Mouse (Mus musculus): Measurements from ENCODE around the gene Csf1.

Gene Csf1

DNA sequence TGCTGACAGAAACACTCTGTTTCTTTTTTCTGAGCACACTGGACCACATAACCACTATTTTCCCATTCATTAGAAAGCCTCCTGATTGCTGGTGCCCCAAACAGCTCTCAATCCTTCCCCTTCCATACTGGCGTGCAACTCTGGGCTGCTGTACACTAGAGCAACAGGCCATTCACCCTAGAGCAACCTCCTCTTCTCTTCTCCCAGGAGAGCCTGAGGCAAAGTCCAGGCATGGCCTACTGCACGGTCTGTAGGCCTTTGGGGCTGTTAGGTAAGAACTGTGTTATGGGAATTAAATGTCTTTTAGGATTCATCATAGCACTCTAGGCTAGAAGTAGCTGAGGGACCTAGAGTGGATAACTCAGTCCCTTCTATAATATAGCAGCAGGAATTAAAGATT, 5.7 kb upstream of the Csf1 start:
- no peaks in the 10 kb centered on the region for H3K36me3 ChIP-seq (ENCODE audit: control insufficient read depth, insufficient read depth, low read length, poor library complexity, severe bottlenecking)
- no peak for DNase-seq (ENCODE audit: low read depth, low spot score)
- no peaks in the 10 kb centered on the region for H3K27me3 ChIP-seq (ENCODE audit: control insufficient read depth, insufficient read depth, low read length, poor library complexity, severe bottlenecking)

DNA sequence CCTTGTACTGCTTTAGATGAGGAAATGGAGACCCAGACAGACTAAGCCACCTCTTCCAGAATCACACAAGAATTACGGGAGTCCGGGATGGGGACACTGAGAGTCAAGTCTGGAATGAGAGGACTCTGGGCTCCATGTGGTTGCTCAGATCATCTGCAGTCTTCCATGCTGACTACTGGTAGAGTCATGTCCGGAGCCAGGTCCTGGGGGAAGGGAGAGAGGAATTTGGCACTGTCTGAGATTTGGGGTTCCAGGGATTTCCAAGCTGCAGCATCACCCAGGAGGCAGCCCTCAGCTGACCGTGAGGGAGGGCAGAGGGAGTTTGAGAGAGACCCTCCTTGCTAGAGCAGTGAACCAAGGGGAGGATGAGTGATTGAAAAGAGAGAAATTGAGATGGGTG, 3.3 kb upstream of the Csf1 start:
- no peaks in the 10 kb centered on the region for H3K36me3 ChIP-seq (ENCODE audit: control insufficient read depth, insufficient read depth, low read length, poor library complexity, severe bottlenecking)
- no peaks in the 10 kb centered on the region for H3K27me3 ChIP-seq (ENCODE audit: control insufficient read depth, insufficient read depth, low read length, poor library complexity, severe bottlenecking)
- no peak for DNase-seq (ENCODE audit: low read depth, low spot score)

DNA sequence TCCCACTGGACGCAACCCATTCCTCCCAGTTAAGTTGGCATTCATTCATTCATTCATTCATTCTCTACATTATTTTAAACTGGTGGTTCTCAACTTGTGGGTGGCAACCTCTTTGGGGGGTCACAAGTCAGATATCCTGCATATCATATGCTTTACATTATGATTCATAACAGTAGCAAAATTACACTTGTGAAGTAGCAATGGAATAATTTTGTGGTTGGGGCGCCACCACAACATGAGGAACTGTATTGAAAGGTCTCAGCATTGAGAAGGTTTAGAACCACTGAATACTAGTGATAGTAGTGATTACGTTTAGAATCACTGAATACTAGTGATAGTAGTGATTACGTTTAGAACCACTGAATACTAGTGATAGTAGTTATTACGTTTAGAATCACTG, 1.2 kb upstream of the Csf1 start:
- H3K36me3 ChIP-seq (ENCODE audit: control insufficient read depth, insufficient read depth, low read length, poor library complexity, severe bottlenecking): no peaks in the 10 kb centered on the region
- H3K27me3 ChIP-seq (ENCODE audit: control insufficient read depth, insufficient read depth, low read length, poor library complexity, severe bottlenecking): no peaks in the 10 kb centered on the region
- DNase-seq (ENCODE audit: low read depth, low spot score): no peak

DNA sequence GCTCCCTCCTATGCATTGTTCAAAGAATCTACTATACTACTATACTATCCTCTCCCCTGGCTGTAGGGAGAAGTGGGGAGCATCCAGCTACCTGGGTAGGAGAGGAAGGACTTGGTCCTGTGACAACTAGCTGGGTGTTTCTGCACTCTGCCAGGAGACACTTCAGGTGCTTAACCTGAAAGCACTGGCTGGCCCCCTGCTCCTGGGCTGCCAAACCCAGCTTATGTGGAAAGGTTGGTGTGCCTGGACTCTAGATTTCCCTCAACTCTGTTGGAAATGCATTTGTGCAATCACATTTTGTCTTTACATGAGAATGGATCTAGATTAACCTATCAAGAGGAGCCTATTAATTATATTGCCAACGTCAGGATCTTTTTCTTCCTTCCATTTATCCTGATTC, 502 bp upstream of the Csf1 start:
- H3K27me3 ChIP-seq (ENCODE audit: control insufficient read depth, insufficient read depth, low read length, poor library complexity, severe bottlenecking): no peaks in the 10 kb centered on the region
- DNase-seq (ENCODE audit: low read depth, low spot score): no peak

DNA sequence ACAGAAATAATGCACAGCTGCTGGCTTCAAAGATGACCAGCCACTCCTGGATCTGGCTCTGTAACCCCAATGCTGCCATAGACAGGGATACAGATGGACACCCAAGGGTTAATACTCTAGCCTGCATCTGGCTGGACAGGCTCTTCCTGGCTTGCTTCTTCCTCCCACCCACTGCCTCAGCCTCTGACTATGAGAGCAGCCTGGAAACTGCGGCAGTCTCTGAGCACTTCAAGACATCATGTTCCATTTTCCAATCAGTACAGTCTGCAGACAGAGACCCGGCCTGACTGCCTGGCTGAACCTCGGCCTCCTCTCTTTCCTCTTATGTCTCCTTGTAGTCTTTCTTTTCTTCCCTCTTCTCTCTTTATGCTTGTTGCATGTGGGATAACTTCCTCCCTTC, 1.6 kb downstream of the Csf1 start:
- no peak for DNase-seq (ENCODE audit: low read depth, low spot score)
- H3K27me3 ChIP-seq (ENCODE audit: control insufficient read depth, insufficient read depth, low read length, poor library complexity, severe bottlenecking): no peaks in the 10 kb centered on the region
- H3K36me3 ChIP-seq (ENCODE audit: control insufficient read depth, insufficient read depth, low read length, poor library complexity, severe bottlenecking): no peaks in the 10 kb centered on the region

More for the DNA sequence above, 502 bp upstream of the Csf1 start:
- H3K36me3 ChIP-seq (ENCODE audit: control insufficient read depth, insufficient read depth, low read length, poor library complexity, severe bottlenecking): no peaks in the 10 kb centered on the region

DNA sequence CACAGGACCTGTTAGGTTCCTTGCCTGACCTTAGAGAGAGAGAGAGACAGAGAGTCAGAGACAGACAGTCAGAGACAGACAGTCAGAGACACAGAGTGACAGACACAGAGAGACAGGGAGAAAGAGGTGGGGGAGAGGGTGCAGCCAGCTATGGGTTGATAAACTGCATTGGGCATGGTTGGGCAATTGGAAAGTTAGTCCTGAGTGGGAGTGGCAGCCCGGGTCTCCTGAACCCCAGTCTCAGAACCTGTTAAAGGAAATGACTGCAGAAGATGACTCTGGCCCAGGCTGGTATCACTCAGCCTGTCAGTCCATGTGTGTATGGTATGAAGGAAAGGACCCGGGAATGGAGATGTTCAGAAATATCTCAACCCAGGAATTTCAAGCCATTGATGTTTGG, 2.1 kb downstream of the Csf1 start:
- Histone ChIP-seq H3K27me3 (ENCODE audit: control insufficient read depth, insufficient read depth, low read length, poor library complexity, severe bottlenecking) (no peaks in the 10 kb centered on the region), H3K36me3 (ENCODE audit: control insufficient read depth, insufficient read depth, low read length, poor library complexity, severe bottlenecking) (no peaks in the 10 kb centered on the region)
- DNase-seq (ENCODE audit: low read depth, low spot score): no peak

DNA sequence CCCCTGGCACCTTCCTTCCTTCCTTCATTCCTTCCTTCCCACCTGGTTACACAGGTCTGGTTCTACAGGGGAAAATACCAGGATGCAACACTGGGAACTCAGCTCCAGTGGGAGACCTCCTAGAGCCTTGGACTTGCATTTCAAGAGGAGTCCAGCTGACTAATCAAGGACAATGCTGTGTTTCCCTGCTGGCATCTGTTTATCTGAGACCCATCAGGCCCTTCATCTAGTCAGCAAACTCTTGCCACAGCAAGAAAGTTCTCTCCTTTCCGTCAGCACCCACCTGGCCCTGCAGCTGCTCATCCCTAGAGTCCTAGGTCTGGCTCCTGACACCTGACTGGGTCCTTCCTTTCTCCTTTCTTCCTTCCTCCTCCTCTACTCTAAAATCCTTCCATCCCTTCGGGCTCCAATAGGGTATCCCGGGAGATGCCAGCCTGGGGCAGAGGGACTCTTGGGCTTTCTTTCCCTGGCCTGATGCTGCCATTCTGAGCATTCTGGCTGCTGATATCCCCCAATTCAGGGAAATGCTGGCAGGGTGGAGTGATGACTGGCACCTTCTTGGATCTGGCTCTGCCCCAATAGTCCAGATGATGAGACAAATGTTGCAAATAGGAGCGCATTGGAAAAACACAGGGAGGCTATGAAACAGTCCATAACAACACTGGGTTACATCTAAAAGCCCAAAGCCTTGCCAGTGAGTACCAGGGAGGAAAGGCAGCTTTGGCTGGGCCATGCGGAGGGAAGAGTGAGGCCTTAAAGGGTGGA, 2.7 kb downstream of the Csf1 start:
- Histone ChIP-seq H3K36me3 (ENCODE audit: control insufficient read depth, insufficient read depth, low read length, poor library complexity, severe bottlenecking) (no peaks in the 10 kb centered on the region), H3K27me3 (ENCODE audit: control insufficient read depth, insufficient read depth, low read length, poor library complexity, severe bottlenecking) (no peaks in the 10 kb centered on the region)
- no peak for DNase-seq (ENCODE audit: low read depth, low spot score)

DNA sequence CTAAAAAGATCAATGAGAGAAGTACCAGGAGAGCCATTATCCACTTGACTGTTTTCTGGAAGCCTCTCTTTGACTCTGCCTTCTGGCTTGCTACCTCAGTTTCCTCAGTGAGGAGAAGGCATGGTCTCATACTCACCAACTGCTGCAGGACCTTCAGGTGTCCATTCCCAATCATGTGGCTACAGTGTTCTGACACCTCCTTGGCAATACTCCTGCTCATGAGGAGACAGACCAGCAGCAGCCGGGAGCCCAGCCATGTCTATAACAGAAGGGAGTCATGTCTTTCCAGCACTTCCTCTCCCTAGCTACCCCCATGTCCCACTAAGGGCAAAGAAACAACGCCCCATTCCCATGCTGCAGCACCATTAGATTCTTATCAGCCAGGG, 3.8 kb downstream of the Csf1 start:
- no peak for DNase-seq (ENCODE audit: low read depth, low spot score)
- Histone ChIP-seq H3K27me3 (ENCODE audit: control insufficient read depth, insufficient read depth, low read length, poor library complexity, severe bottlenecking) (no peaks in the 10 kb centered on the region), H3K36me3 (ENCODE audit: control insufficient read depth, insufficient read depth, low read length, poor library complexity, severe bottlenecking) (no peaks in the 10 kb centered on the region)

DNA sequence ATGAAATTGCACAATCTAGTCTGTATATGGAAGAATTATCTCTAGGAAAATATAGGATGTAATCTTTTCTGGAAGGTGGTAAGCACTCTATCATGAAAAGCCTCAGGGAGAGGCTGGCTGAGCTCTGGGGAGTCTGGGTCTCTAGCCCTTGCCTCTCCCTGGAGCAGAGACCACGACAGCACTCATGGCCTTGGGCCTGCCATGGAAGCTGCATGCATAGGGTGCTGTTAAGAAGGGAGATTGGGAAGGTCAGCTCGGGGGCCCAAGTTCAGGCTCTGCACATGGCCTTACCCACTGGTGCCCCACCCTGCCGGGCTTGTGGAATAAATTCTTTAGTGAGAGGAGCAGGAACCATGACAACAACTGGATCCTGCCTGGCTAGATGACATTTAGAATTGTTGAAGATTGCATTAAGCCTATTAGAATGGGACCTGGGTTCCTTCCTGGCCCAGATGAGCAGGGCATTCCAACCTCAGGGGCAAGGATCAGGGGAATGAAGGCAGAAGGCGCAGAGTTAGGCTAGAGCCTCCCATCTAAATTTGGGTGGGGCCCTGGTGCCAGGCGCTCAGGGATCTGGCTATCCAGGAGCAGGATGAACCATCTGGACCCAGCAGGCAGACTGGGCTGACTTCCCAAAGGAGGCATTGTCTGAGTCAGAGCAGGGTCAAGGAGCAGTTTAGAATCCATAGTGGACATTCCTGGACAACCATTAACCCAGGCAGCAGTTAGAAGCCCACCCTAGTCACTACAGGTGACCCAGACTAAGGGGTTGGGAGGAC, 4.4 kb downstream of the Csf1 start:
- Histone ChIP-seq H3K36me3 (ENCODE audit: control insufficient read depth, insufficient read depth, low read length, poor library complexity, severe bottlenecking) (no peaks in the 10 kb centered on the region), H3K27me3 (ENCODE audit: control insufficient read depth, insufficient read depth, low read length, poor library complexity, severe bottlenecking) (no peaks in the 10 kb centered on the region)
- no peak for DNase-seq (ENCODE audit: low read depth, low spot score)

DNA sequence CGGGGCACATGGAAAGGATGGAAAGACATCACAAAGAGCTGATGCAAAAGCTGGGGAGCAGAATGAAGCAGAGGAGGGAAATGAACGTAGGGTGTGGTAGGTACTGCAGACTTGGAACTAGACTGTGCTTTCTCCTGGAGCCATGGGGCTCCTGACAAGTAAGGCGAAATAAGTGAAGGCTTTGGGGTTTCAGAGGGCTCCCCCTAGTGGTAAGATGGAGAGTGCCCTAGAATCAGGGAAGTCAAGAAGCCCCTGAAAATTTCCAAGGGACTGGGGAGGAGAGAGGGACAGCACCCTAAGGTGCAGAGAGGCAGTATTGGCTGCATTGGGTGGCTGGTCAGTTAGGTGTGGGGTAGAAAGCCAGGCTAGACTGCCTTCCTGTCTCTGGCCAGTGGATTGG, 5.6 kb downstream of the Csf1 start:
- Histone ChIP-seq H3K27me3 (ENCODE audit: control insufficient read depth, insufficient read depth, low read length, poor library complexity, severe bottlenecking) (no peaks in the 10 kb centered on the region), H3K36me3 (ENCODE audit: control insufficient read depth, insufficient read depth, low read length, poor library complexity, severe bottlenecking) (no peaks in the 10 kb centered on the region)
- DNase-seq (ENCODE audit: low read depth, low spot score): peak; percentile 75

DNA sequence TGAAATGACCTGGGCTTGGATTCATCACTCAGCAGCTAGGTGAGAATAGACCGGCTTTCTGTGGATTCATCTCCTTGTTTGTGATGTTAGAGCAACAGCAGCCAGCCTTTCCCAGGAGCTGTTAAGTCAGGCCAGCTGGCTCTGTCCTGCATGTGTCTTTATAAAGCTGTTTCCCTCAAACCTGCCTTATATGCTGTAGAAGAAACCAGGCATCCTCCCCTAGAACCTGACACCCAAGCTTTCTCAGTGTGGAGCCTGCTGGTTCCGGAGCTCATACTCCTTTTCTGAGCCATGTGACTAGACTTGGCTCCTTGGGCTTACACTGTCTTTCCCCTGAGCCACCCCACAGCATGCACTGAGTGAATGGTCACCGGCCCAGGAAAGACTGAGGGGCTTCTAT, 8.7 kb downstream of the Csf1 start:
- Histone ChIP-seq H3K27me3 (ENCODE audit: control insufficient read depth, insufficient read depth, low read length, poor library complexity, severe bottlenecking) (no peaks in the 10 kb centered on the region), H3K36me3 (ENCODE audit: control insufficient read depth, insufficient read depth, low read length, poor library complexity, severe bottlenecking) (no peaks in the 10 kb centered on the region)
- DNase-seq (ENCODE audit: low read depth, low spot score): no peak

DNA sequence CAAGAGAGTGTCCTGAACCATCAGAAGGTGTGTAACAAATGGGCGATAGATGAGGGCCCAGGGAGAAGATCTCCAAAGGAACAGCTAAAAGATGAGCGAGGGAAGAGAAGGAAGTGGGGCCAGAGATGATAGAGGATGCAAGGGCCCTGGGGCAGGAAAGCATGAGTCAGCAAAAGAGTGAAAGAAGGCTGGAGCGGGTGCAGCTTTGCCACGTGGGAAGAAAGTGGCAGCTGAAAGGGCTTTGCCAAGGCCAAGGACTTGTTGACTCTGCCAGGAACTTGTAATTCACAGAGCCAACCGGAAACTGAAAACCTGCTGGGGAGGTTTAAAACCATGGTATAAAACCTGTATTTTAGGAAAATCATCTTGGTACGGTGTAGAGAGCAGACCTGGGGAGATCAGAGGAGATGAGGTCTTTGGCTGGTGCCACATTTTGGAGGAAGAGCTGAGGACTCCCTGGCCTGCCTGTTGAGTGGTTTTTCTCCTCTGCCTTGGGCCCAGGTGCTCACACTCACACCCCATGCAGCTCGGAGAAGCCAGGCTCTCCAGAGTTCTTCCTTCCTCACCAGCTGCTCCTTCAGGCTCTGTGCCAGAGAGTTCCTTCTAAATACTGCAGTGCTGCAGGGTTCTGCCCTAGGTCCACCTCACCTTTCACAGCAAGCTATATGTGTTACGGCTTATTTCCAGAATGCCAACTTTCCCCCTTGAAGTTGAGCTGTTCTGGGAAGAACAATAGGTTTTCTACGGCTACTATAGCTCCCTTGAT, 9.3 kb downstream of the Csf1 start:
- DNase-seq (ENCODE audit: low read depth, low spot score): no peak

DNA sequence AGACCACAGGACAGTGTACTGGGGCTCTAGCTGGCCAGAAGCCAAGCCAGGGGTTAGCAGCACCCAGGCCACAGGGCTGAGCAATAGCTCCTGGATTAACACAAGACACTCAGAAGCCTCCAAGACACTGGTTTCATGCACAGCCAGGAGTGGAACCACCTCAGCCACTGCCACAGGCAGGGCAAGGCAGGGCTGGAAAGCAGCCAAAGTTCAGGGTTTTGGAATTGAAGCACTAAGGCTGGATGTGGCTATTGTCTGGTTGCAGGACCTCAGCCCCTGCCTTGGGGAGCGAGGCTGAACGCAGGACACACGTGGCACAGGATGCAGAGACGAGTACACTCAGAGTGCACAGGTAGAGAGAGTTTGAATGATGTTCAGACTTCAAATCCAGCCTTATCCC, 10.8 kb downstream of the Csf1 start:
- no peaks in the 10 kb centered on the region for H3K36me3 ChIP-seq (ENCODE audit: control insufficient read depth, insufficient read depth, low read length, poor library complexity, severe bottlenecking)
- H3K27me3 ChIP-seq (ENCODE audit: control insufficient read depth, insufficient read depth, low read length, poor library complexity, severe bottlenecking): no peaks in the 10 kb centered on the region
- DNase-seq (ENCODE audit: low read depth, low spot score): no peak

More for the DNA sequence above, 9.3 kb downstream of the Csf1 start:
- Histone ChIP-seq H3K27me3 (ENCODE audit: control insufficient read depth, insufficient read depth, low read length, poor library complexity, severe bottlenecking) (no peaks in the 10 kb centered on the region), H3K36me3 (ENCODE audit: control insufficient read depth, insufficient read depth, low read length, poor library complexity, severe bottlenecking) (no peaks in the 10 kb centered on the region)

DNA sequence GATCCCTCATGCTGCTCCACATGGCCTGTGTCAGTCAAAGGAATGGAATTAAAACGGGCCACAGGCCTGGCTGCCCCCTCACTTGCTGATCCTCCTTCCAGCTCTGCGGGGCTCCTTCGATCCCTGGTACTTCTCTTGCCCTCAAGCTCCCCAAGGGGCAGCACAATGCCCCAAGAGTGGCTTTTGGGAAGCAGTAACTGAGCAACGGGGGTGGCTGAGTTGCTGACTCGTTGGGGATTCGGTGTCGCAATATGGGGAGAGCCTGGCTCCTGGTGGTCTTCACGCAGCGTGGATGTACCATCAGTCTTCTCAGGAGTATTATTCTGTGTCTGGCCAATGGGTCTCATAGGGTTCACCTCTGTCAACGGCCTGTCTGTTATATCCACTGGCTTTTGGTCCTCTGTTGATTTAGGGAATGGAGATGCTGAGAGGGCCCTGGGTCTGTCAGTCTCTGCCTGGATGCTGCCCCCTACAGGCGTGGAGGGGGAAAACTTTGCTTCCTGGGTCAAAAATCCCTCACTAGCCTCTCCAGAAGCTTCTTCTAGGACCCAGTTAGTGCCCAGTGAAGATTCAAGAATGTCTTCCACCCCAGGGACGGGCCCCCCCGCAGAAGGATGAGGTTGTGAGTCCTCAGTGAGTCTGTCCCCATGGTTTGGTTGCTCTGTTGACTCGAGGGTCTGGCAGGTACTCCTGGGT, 11.9 kb downstream of the Csf1 start:
- H3K27me3 ChIP-seq (ENCODE audit: control insufficient read depth, insufficient read depth, low read length, poor library complexity, severe bottlenecking): no peaks in the 10 kb centered on the region
- no peaks in the 10 kb centered on the region for H3K36me3 ChIP-seq (ENCODE audit: control insufficient read depth, insufficient read depth, low read length, poor library complexity, severe bottlenecking)
- peak; percentile 14 for DNase-seq (ENCODE audit: low read depth, low spot score)

Data from splenic B cell, adult 2 months (primary cell).